Mouse (Mus musculus) limb, embryonic 14.5 days (tissue): ENCODE data around the gene Rab1a. TPM values are rescaled to one million over a fixed set of nuclear protein-coding genes. Genes with fewer than 3 reads are reported as not detected.

Source experiments
- ATAC-seq: fragments of 200-750 bp; cut with Nextera tagmentation; 2 replicates; pipeline ENCODE4 v1.8.0; 2017; ENCODE audit warnings: low read depth, moderate number of reproducible peaks, moderate TSS enrichment; ENCODE audit not compliant: low FRiP score
- DNase-seq: peaks from one replicate; pipeline ENCODE4 v3.0.0-alpha.2; 2015; ENCODE audit warnings: low spot score
- H3K27ac ChIP-seq: fragments of 300-500 bp; sonication (generic); replicated peaks from 2 replicates; pipeline ENCODE4 v1.5.1; 2014; ENCODE audit warnings: low read depth, mild to moderate bottlenecking, low read length, moderate library complexity, mixed read lengths
- H3K27me3 ChIP-seq: fragments of 300-500 bp; sonication (generic); 2 replicates; pipeline ENCODE4 v1.6.1; 2014; ENCODE audit warnings: low read length, mixed read lengths; ENCODE audit not compliant: control insufficient read depth, insufficient read depth
- H3K36me3 ChIP-seq: fragments of 300-500 bp; sonication (generic); 2 replicates; pipeline ENCODE4 v1.6.1; 2014; ENCODE audit warnings: mild to moderate bottlenecking, low read length, moderate library complexity, mixed read lengths; ENCODE audit not compliant: control insufficient read depth, insufficient read depth
- H3K4me1 ChIP-seq: fragments of 300-500 bp; sonication (generic); 2 replicates; pipeline ENCODE4 v1.6.1; 2014; ENCODE audit warnings: antibody characterized with exemption, low read length, mixed read lengths; ENCODE audit not compliant: control insufficient read depth, insufficient read depth
- H3K4me2 ChIP-seq: fragments of 300-500 bp; sonication (generic); replicated peaks from 2 replicates; pipeline ENCODE4 v1.6.1; 2014; ENCODE audit warnings: low read depth, mild to moderate bottlenecking, low read length, moderate library complexity; ENCODE audit not compliant: severe bottlenecking
- H3K4me3 ChIP-seq: fragments of 300-500 bp; sonication (generic); replicated peaks from 2 replicates; pipeline ENCODE4 v1.5.1; 2014; ENCODE audit warnings: low read length
- H3K9ac ChIP-seq: fragments of 300-500 bp; sonication (generic); 2 replicates; pipeline ENCODE4 v1.6.1; 2014; ENCODE audit warnings: mild to moderate bottlenecking, low read depth, low read length, moderate library complexity; ENCODE audit not compliant: severe bottlenecking
- H3K9me3 ChIP-seq: fragments of 300-500 bp; sonication (generic); 2 replicates; pipeline ENCODE4 v1.6.1; 2016; ENCODE audit warnings: low read length; ENCODE audit not compliant: control insufficient read depth
- POLR2A ChIP-seq: fragments of 200-500 bp; IDR thresholded peaks from 2 replicates; pipeline ENCODE4 v1.8.0; 2012; ENCODE audit warnings: inconsistent platforms, mild to moderate bottlenecking, moderate library complexity, borderline replicate concordance; ENCODE audit not compliant: insufficient read depth, insufficient read length; ENCODE audit errors: extremely low read depth
- WGBS: fragments of 180-500 bp; shearing (Covaris S2); extraction: QIAGEN DNeasy Blood & Tissue Kit; methylation state at CpG from one replicate; pipeline ENCODE4 v1.1.7; 2014; 5-methylcytosine and 5-hydroxymethylcytosine counted together
- polyA plus RNA-seq, 2 experiments: library from polyadenylated mRNA; depleted of rRNA in 1 of 2; stranded (reverse) in 1 of 2; unstranded in 1 of 2; fragments of >200 nt; fragmentation: Nextera tagmentation in 1 of 2; extraction: Ambion mirVana in 1 of 2; gene quantifications; 2 replicates each; pipeline versions ENCODE4 v1.2.1 to v1.2.3; 2012 to 2014

The Rab1a gene
- polyA plus RNA-seq, 2 experiments = 210 to 234 TPM

DNA sequence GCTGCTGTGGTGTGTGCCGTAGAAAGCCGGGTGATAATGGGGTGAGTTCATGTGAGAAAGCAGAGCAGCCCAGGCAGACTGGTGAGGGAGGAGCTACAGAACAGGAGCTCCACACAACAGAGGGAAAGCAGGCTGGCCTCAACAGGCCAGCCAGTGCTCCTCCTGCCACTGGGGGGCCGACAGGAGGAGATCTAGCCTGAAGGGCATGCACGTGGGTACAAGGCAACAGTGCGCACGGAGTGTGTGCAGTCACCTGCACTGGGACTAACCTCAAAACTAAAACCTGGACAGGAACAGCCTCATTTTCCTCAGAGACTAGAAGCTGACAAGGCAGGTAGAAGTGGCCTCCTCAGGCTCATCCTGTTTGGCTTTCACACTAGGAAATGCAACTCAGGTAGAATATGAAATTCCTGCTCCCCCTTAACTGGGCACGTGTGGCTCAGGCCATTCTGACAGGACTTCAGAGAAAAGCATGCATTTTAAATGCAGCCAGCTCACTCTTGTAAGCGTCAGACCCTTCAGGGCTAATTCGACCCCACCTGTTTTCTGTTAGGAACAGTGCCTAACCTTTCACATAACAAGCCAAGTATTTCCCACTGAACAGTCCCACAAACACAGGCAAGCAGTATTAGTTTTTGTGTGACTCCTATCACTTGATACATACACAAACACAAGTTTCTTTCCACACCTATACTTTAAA lies 42.1 kb downstream of the Rab1a start:
- DNase-seq (no peak), ATAC-seq (no peak; the same call in 1 of the 2 replicates)
- Histone ChIP-seq H3K9ac (no peak overlapping the region), H3K9me3 (no peaks in the 10 kb centered on the region), H3K36me3 (peaks cover 42% of the 10 kb centered on the region), H3K4me3 (no peak overlapping the region), H3K4me1 (peaks cover 33% of the 10 kb centered on the region), H3K27me3 (no peaks in the 10 kb centered on the region), H3K4me2 (no peak overlapping the region), H3K27ac (no peak overlapping the region)
- TF ChIP-seq POLR2A = no peak
- WGBS = 19% methylated on average over 9 of the region's 9 CpGs

DNA sequence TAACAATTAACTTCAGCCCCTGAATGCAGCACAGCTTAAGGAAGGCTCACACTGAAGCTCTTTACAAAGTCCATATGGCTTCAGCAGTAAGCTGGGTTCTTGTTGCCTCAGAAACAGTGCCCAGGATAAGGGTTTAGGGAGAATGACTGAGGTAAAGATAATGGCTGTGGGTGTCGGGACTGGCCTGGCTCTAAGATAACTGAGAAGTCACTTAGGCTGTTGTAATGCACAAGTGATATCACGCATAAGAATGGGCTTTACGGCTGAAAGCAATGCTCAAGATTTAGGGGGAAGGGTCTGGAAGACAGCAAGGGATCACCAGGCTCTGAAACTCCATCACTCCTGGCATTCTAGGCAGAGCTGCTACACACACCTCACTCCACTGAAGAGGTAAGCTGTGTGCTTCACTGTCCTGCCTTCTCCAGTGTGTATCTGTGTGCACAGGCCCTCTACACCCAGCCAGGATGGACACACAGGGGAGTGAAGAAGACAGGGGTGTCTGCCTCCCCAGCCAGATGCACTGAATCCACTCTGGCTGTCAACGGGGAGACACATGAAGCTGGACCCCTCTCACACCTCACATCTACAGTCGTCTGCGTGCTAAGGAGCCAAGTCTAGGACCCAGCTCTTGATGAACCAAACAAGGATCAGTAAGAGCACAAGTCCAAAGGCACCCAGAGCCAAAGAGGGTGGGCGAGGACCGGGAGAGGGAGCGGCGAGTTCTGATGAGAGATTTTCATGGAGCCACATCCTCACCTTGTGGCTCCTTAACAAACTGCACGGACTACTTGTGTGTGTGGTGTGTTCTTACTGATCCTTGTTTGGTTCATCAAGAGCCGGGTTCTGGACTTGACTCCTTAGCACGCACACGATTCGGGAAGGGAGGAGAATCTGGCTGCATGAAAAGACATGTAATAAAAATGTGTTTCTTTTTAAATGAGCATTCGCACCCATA lies 43.4 kb downstream of the Rab1a start:
- Histone ChIP-seq H3K9me3 (no peaks in the 10 kb centered on the region), H3K4me1 (peaks cover 34% of the 10 kb centered on the region), H3K4me2 (no peak overlapping the region), H3K36me3 (peaks cover 29% of the 10 kb centered on the region), H3K27me3 (no peaks in the 10 kb centered on the region), H3K27ac (no peak overlapping the region), H3K4me3 (no peak overlapping the region), H3K9ac (peak overlapping the region; percentile 7; the same call in 1 of the 2 replicates)
- WGBS = 78% methylated on average over 16 of the region's 16 CpGs
- TF ChIP-seq POLR2A = no peak
- DNase-seq (no peak), ATAC-seq (no peak)

DNA sequence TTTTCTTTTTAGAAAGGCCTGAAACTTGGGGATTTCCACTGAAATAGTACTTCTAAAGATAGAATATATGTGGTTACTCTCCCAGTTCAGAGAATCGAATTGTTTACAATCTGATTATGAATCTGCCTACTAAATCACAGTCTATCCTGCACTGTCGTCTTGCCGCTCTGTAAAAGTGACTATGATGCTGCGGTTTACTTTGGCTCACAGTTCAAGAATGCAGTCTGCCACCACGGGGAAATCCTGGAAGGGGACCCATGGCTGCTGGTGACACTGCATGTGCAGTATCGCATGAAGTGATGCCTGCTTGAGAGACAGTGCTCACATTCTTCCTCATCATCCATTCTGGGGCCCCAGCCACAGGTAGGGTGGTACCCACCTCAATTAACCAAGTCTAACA lies 44.1 kb downstream of the Rab1a start:
- H3K9me3 ChIP-seq = no peaks in the 10 kb centered on the region
- H3K9ac ChIP-seq = no peak overlapping the region
- H3K4me1 ChIP-seq = peaks cover 38% of the 10 kb centered on the region
- no peak for DNase-seq
- H3K27me3 ChIP-seq = no peaks in the 10 kb centered on the region
- 88% methylated on average over 6 of the region's 6 CpGs for WGBS
- no peak for ATAC-seq
- H3K4me2 ChIP-seq = no peak overlapping the region
- TF ChIP-seq POLR2A = no peak
- H3K36me3 ChIP-seq = peaks cover 22% of the 10 kb centered on the region
- no peak overlapping the region for H3K27ac ChIP-seq
- no peak overlapping the region for H3K4me3 ChIP-seq

DNA sequence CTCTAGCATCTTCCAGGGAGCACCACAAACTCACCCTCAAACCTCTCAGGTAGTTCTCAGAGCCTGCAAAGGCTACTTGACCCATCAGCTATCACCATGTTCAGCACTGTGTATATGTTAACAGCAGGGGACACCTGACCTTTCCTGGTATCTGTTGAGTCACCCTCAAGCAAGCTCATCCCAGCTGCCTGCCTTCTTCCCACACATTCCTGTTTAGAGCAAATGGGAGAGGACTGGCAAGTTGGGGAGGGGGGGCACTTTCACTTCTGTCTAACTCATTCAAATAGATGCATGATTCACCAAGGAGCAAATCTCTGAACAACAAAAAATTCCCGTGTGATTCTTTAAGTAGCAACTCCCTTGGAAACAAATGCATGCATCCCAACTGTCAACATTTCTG lies 45.4 kb downstream of the Rab1a start:
- ATAC-seq (no peak), DNase-seq (no peak)
- Histone ChIP-seq H3K9ac (no peak overlapping the region), H3K9me3 (no peaks in the 10 kb centered on the region), H3K27ac (no peak overlapping the region), H3K4me2 (no peak overlapping the region), H3K27me3 (no peaks in the 10 kb centered on the region), H3K4me1 (peaks cover 41% of the 10 kb centered on the region), H3K4me3 (no peak overlapping the region), H3K36me3 (peaks cover 11% of the 10 kb centered on the region)
- TF ChIP-seq POLR2A = no peak
- 87% methylated on average over 1 of the region's 1 CpGs for WGBS

DNA sequence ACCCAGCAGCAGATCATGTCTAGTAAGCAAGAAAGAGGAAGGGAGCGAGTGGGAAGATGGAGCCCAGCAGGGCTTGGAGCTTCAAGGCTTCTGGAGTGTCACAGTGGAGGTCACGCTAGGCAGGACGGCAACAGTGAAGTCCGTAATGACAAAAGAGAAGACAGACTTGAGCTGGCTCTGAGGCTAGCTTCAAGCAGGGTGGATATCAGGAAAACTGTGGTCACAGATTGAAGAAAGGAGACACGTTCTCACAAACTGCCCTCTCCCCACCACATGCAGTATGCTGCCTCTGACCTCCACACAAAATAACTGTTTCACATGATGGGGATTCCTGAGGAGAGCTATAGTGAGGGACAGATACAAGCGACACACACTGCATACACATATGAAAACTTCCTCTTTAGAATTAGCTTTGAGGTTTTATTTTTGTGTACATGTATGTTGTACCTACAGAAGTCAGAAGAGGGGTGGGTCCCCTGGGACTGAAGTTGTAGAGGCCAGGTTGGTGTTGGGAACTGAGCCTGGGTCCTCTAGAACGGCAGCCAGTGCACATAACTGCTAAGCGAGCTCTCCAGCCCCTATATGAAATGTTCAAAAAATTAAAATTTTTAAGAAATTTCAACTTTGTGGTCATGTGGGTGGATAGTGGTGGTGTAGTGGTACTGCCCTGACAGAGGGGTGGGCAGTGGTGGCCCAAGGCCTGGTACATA lies 46.1 kb downstream of the Rab1a start:
- Histone ChIP-seq H3K27me3 (no peaks in the 10 kb centered on the region), H3K4me1 (peaks cover 41% of the 10 kb centered on the region), H3K4me3 (no peak overlapping the region), H3K27ac (no peak overlapping the region), H3K36me3 (peaks cover 6% of the 10 kb centered on the region; the same call in 1 of the 2 replicates), H3K9ac (no peak overlapping the region; the same call in 1 of the 2 replicates), H3K4me2 (no peak overlapping the region), H3K9me3 (no peaks in the 10 kb centered on the region)
- no peak for ATAC-seq
- TF ChIP-seq POLR2A = no peak
- 87% methylated on average over 8 of the region's 8 CpGs for WGBS
- DNase-seq = no peak
